Comparison of ENCODE assay signal across 8 mouse cellular contexts in the genomic region with DNA sequence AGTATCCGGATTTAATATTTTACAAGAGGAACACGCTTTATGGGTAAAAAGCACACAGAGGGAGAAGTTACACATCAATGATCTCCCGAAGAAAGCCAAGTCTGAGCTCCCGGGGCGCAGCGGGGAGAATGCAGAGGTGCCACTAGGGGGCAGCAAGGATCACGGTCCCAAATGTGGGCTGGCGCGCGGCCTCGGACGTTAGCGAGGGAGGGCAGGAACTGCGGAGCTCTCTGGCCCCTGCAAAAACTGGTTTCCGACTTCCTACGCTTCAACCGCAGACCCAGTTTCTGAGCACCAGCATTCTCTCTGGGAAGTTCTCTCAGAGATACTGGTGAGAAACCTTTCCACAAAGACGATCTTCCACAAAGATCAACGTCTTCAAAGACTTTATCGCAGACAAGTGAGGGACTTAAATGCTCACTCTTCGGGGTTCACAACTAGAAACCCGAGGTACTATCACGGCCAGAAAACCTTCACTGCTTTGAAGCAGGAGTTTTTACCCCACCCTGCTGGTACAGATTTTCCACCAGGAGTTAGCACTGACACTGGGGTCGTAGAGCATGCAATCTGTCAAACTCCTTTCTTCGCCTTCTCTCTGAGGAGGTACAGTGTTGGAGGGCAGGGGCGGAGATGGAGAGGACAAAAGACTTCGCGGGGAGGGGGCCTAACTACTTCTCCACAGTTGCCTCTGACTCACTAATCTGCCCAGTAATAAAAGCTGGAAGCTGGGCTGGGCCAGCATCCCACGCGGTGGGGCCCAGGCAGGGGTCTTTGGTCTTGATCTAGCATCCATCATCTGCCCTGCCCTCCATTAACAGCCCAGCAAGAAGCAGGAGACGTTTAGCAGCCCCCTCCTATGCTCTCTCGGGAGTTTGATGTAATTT. TPM values are rescaled to one million over a fixed set of nuclear protein-coding genes. Genes with fewer than 3 reads are reported as not detected.
A peak's percentile ranks its signal among the peaks of the same experiment; 100 is the strongest.
DNase-seq lines count a peak whose midpoint lies in the region; ATAC-seq and TF ChIP-seq lines count a peak whose summit lies in the region.

No protein-coding gene starts in this region.

- H3K4me2 ChIP-seq in embryonic facial prominence, embryonic 13.5 days = peak overlapping the region; percentile 55
- peak overlapping the region; percentile 43 for H3K4me2 ChIP-seq in liver, embryonic 13.5 days

- H3K79me3 ChIP-seq in C2C12 (ENCODE audit: low read depth) = no peaks in the 10 kb centered on the region

- H3K9me3 ChIP-seq in embryonic facial prominence, embryonic 13.5 days = no peaks in the 10 kb centered on the region
- no peaks in the 10 kb centered on the region for H3K9me3 ChIP-seq in heart, embryonic 10.5 days
- no peaks in the 10 kb centered on the region for H3K9me3 ChIP-seq in liver, embryonic 13.5 days (replicated peaks)

- H3K4me1 ChIP-seq in embryonic facial prominence, embryonic 13.5 days = peaks cover 58% of the 10 kb centered on the region
- peaks cover 61% of the 10 kb centered on the region for H3K4me1 ChIP-seq in heart, embryonic 10.5 days
- H3K4me1 ChIP-seq in liver, embryonic 13.5 days (replicated peaks) = peaks cover 40% of the 10 kb centered on the region

- no peaks in the 10 kb centered on the region for H3K79me2 ChIP-seq in C2C12 (ENCODE audit: control insufficient read depth, insufficient read depth)

- no peak overlapping the region for H3K27ac ChIP-seq in embryonic facial prominence, embryonic 13.5 days
- peak overlapping the region; percentile 9; the same call in 1 of the 2 replicates for H3K27ac ChIP-seq in heart, embryonic 10.5 days
- no peak overlapping the region for H3K27ac ChIP-seq in liver, embryonic 13.5 days

- 2% methylated on average over 32 of the region's 32 CpGs for WGBS in embryonic facial prominence, embryonic 13.5 days
- 2% methylated on average over 32 of the region's 32 CpGs for WGBS in heart, embryonic 10.5 days
- 2% methylated on average over 32 of the region's 32 CpGs for whole genome bisulfite sequencing in liver, embryonic 13.5 days (ENCODE audit: insufficient replicate concordance)

- no peaks in the 10 kb centered on the region for H3K36me3 ChIP-seq in C2C12 (ENCODE audit: control insufficient read depth, insufficient read depth)
- H3K36me3 ChIP-seq in embryonic facial prominence, embryonic 13.5 days = no peaks in the 10 kb centered on the region
- H3K36me3 ChIP-seq in heart, embryonic 10.5 days = no peaks in the 10 kb centered on the region
- no peaks in the 10 kb centered on the region for H3K36me3 ChIP-seq in liver, embryonic 13.5 days
- no peaks in the 10 kb centered on the region for H3K36me3 ChIP-seq in splenic B cell, adult 2 months (ENCODE audit: control insufficient read depth, insufficient read depth, low read length, poor library complexity, severe bottlenecking)

- H3K4me3 ChIP-seq in C2C12 (ENCODE audit: insufficient read depth, poor library complexity, severe bottlenecking) = no peak overlapping the region
- H3K4me3 ChIP-seq in embryonic facial prominence, embryonic 13.5 days = peak overlapping the region; percentile 21
- H3K4me3 ChIP-seq in heart, embryonic 10.5 days = peak overlapping the region; percentile 52
- peak overlapping the region; percentile 25 for H3K4me3 ChIP-seq in liver, embryonic 13.5 days (replicated peaks)

- peak; percentile 91 to 93 for DNase-seq in adrenal gland, postnatal 36 days
- peak; percentile 89 for DNase-seq in heart, embryonic 10.5 days (ENCODE audit: low spot score)
- peak; percentile 75 to 87 for DNase-seq in kidney, adult 8-10 months
- peak; percentile 66 for DNase-seq in liver, embryonic 13.5 days
- peak; percentile 86 for DNase-seq in naive thymus-derived CD4-positive, alpha-beta T cell, adult 2 months (ENCODE audit: low read depth)
- DNase-seq in splenic B cell, adult 2 months (ENCODE audit: low read depth, low spot score) = peak; percentile 88

- peaks cover 31% of the 10 kb centered on the region for H3K27me3 ChIP-seq in C2C12 (ENCODE audit: control insufficient read depth, insufficient read depth, insufficient read length)
- H3K27me3 ChIP-seq in embryonic facial prominence, embryonic 13.5 days = peaks cover 86% of the 10 kb centered on the region
- peaks cover 99% of the 10 kb centered on the region for H3K27me3 ChIP-seq in heart, embryonic 10.5 days (ENCODE audit: insufficient read depth, poor library complexity, severe bottlenecking)
- H3K27me3 ChIP-seq in liver, embryonic 13.5 days = peaks cover 88% of the 10 kb centered on the region
- H3K27me3 ChIP-seq in splenic B cell, adult 2 months (ENCODE audit: control insufficient read depth, insufficient read depth, low read length, poor library complexity, severe bottlenecking) = no peaks in the 10 kb centered on the region

- TF ChIP-seq CTCF in C2C12 (IDR thresholded peaks at IDR 0.05; ENCODE audit: control insufficient read depth, insufficient read depth, insufficient read length) = peak; percentile 91

- no peak for ATAC-seq in embryonic facial prominence, embryonic 13.5 days (ENCODE audit: insufficient number of reproducible peaks, insufficient read depth, low FRiP score, low TSS enrichment, low read depth)
- ATAC-seq in liver, embryonic 13.5 days (ENCODE audit: low read depth) = peak; percentile 30; the same call in 1 of the 2 replicates

- H3K9ac ChIP-seq in embryonic facial prominence, embryonic 13.5 days = no peak overlapping the region
- H3K9ac ChIP-seq in liver, embryonic 13.5 days = peak overlapping the region; percentile 26; the same call in 1 of the 2 replicates

- no peak overlapping the region for H3ac ChIP-seq in C2C12 (ENCODE audit: control insufficient read depth, insufficient read length, low read depth)

TF ChIP-seq in C2C12, 6 proteins besides CTCF, POLR2A, EP300 and RAD21:
- no peak for TF ChIP-seq CEBPB (IDR thresholded peaks at IDR 0.05; ENCODE audit: low read depth)
- TF ChIP-seq MAX (IDR thresholded peaks at IDR 0.05) = no peak
- TF ChIP-seq FOSL1 (IDR thresholded peaks at IDR 0.05; ENCODE audit: insufficient read depth, low read length, poor library complexity, severe bottlenecking) = no peak
- TF ChIP-seq USF1 (IDR thresholded peaks at IDR 0.05; ENCODE audit: low read depth) = no peak
- no peak for TF ChIP-seq MYOD1 (IDR thresholded peaks at IDR 0.05; ENCODE audit: control insufficient read depth, insufficient read length, low read depth)
- no peak for TF ChIP-seq MYOG (IDR thresholded peaks at IDR 0.05; ENCODE audit: control insufficient read depth, extremely low read depth, insufficient read length)

RNA-seq across cellular contexts. Expression of a gene that starts 3.3 kb away (rescaled TPM):
- polyA plus RNA-seq in C2C12 (2012; fragmentation: generic; extraction: Trizol) = 0.02 TPM
- under 1 TPM; 0.10 to 0.30 TPM for total RNA-seq in adrenal gland, postnatal 36 days (2021)
- 0.07 TPM in 1 of 2 replicates, not detected in the other for polyA plus RNA-seq in embryonic facial prominence, embryonic 13.5 days (2015; fragmentation: Nextera tagmentation; extraction: Ambion mirVana)
- polyA plus RNA-seq in heart, embryonic 10.5 days (2016; fragmentation: Nextera tagmentation; extraction: Ambion mirVana) = 0.16 and 0.63 TPM in 2 replicates
- not detected in 2 replicates for polyA plus RNA-seq in liver, embryonic 13.5 days (2015; fragmentation: Nextera tagmentation; extraction: Ambion mirVana)

RNA-seq across cellular contexts. Expression of a gene that starts 27.8 kb away (rescaled TPM):
- not detected for polyA plus RNA-seq in C2C12 (2012; fragmentation: generic; extraction: Trizol)
- 1 to 10 TPM; 1.4 to 1.7 TPM for total RNA-seq in adrenal gland, postnatal 36 days (2021)
- polyA plus RNA-seq in embryonic facial prominence, embryonic 13.5 days (2015; fragmentation: Nextera tagmentation; extraction: Ambion mirVana) = 0.47 and 0.55 TPM in 2 replicates
- polyA plus RNA-seq in heart, embryonic 10.5 days (2016; fragmentation: Nextera tagmentation; extraction: Ambion mirVana) = 1.4 and 1.6 TPM in 2 replicates
- polyA plus RNA-seq in liver, embryonic 13.5 days (2015; fragmentation: Nextera tagmentation; extraction: Ambion mirVana) = 1.6 and 1.7 TPM in 2 replicates

RNA-seq across cellular contexts. Expression of a gene that starts 37.3 kb away (rescaled TPM):
- 0.13 TPM for polyA plus RNA-seq in C2C12 (2012; fragmentation: generic; extraction: Trizol)
- 10 to 100 TPM; 17.9 to 26.0 TPM for total RNA-seq in adrenal gland, postnatal 36 days (2021)
- 2.2 and 2.7 TPM in 2 replicates for polyA plus RNA-seq in embryonic facial prominence, embryonic 13.5 days (2015; fragmentation: Nextera tagmentation; extraction: Ambion mirVana)
- 1.7 and 4.1 TPM in 2 replicates for polyA plus RNA-seq in heart, embryonic 10.5 days (2016; fragmentation: Nextera tagmentation; extraction: Ambion mirVana)
- polyA plus RNA-seq in liver, embryonic 13.5 days (2015; fragmentation: Nextera tagmentation; extraction: Ambion mirVana) = 0.65 and 1.0 TPM in 2 replicates

RNA-seq across cellular contexts. Expression of a gene that starts 45.1 kb away (rescaled TPM):
- 10.3 TPM for polyA plus RNA-seq in C2C12 (2012; fragmentation: generic; extraction: Trizol)
- 10 to 100 TPM; 35.5 to 40.5 TPM for total RNA-seq in adrenal gland, postnatal 36 days (2021)
- polyA plus RNA-seq in embryonic facial prominence, embryonic 13.5 days (2015; fragmentation: Nextera tagmentation; extraction: Ambion mirVana) = 12.7 and 13.1 TPM in 2 replicates
- 22.6 and 34.8 TPM in 2 replicates for polyA plus RNA-seq in heart, embryonic 10.5 days (2016; fragmentation: Nextera tagmentation; extraction: Ambion mirVana)
- 18.4 and 19.1 TPM in 2 replicates for polyA plus RNA-seq in liver, embryonic 13.5 days (2015; fragmentation: Nextera tagmentation; extraction: Ambion mirVana)
